Mouse (Mus musculus) heart, postnatal 0 days (tissue): ENCODE measurements at regions not wholly inside any gene's neighbourhood (a gene's known extent, or its start where the extent isn't known, plus 50 kb on each side); places are given as distances from the start of the nearest gene placed in this dataset.
A peak's percentile ranks its signal among the peaks of the same experiment; 100 is the strongest.

ENCODE experiments used
- ATAC-seq: fragments of 200-750 bp; cut with Nextera tagmentation; 2 replicates; pipeline ENCODE4 v1.8.0; 2017; ENCODE audit warnings: low read depth, moderate number of reproducible peaks, moderate library complexity; ENCODE audit not compliant: insufficient read depth
- DNase-seq: peaks from one replicate; pipeline ENCODE4 v3.0.0-alpha.2; 2016; ENCODE audit warnings: low spot score
- H3K27ac ChIP-seq: fragments of 300-500 bp; sonication (generic); 2 replicates; pipeline ENCODE4 v1.5.1; 2014; ENCODE audit warnings: low read depth, mild to moderate bottlenecking
- H3K27me3 ChIP-seq: fragments of 300-500 bp; sonication (generic); 2 replicates; pipeline ENCODE4 v1.6.1; 2014; ENCODE audit warnings: low read length, mixed read lengths; ENCODE audit not compliant: control insufficient read depth, insufficient read depth
- H3K36me3 ChIP-seq: fragments of 300-500 bp; sonication (generic); replicated peaks from 2 replicates; pipeline ENCODE4 v1.6.1; 2014; ENCODE audit warnings: low read length, mixed read lengths; ENCODE audit not compliant: control insufficient read depth, insufficient read depth
- H3K4me1 ChIP-seq: fragments of 300-500 bp; sonication (generic); 2 replicates; pipeline ENCODE4 v1.6.1; 2014; ENCODE audit warnings: antibody characterized with exemption; ENCODE audit not compliant: control insufficient read depth, insufficient read depth
- H3K4me2 ChIP-seq: fragments of 300-500 bp; sonication (generic); 2 replicates; pipeline ENCODE4 v1.6.1; 2014; ENCODE audit warnings: low read depth, mild to moderate bottlenecking, low read length, moderate library complexity
- H3K4me3 ChIP-seq: fragments of 300-500 bp; sonication (generic); 2 replicates; pipeline ENCODE4 v1.5.1; 2014; ENCODE audit warnings: low read depth, low read length
- H3K9ac ChIP-seq: fragments of 300-500 bp; sonication (generic); replicated peaks from 2 replicates; pipeline ENCODE4 v1.6.1; 2014; ENCODE audit warnings: low read depth, low read length, mixed read lengths
- H3K9me3 ChIP-seq: fragments of 300-500 bp; sonication (generic); replicated peaks from 2 replicates; pipeline ENCODE4 v1.6.1; 2016; ENCODE audit warnings: low read length; ENCODE audit not compliant: control insufficient read depth
- CTCF ChIP-seq: IDR thresholded peaks from 2 replicates; pipeline ENCODE4 v1.5.1; 2016; ENCODE audit warnings: antibody characterized with exemption, control low read depth, low read depth
- EP300 ChIP-seq: IDR thresholded peaks from 2 replicates; pipeline ENCODE4 v1.6.1; 2016; ENCODE audit warnings: antibody characterized with exemption, low read depth
- WGBS: fragments of 180-500 bp; shearing (Covaris S2); extraction: QIAGEN DNeasy Blood & Tissue Kit; methylation state at CpG from one replicate; pipeline ENCODE4 v1.1.7; 2014; 5-methylcytosine and 5-hydroxymethylcytosine counted together

GRCm38 (mm10) chr10:37473086-37473485 lies 334.4 kb upstream of the Marcks start:
- ATAC-seq (no peak), DNase-seq (no peak)
- no peak overlapping the region for H3K4me2 ChIP-seq
- H3K4me3 ChIP-seq, result no peak overlapping the region
- H3K27ac ChIP-seq, result no peak overlapping the region
- H3K4me1 ChIP-seq, result no peaks in the 10 kb centered on the region
- no peaks in the 10 kb centered on the region for H3K9me3 ChIP-seq
- no peak overlapping the region for H3K9ac ChIP-seq
- TF ChIP-seq EP300, result no peak
- TF ChIP-seq CTCF, result no peak
- no peaks in the 10 kb centered on the region for H3K36me3 ChIP-seq
- WGBS, result 85% methylated on average over 5 of the region's 5 CpGs
- H3K27me3 ChIP-seq, result no peaks in the 10 kb centered on the region

DNA sequence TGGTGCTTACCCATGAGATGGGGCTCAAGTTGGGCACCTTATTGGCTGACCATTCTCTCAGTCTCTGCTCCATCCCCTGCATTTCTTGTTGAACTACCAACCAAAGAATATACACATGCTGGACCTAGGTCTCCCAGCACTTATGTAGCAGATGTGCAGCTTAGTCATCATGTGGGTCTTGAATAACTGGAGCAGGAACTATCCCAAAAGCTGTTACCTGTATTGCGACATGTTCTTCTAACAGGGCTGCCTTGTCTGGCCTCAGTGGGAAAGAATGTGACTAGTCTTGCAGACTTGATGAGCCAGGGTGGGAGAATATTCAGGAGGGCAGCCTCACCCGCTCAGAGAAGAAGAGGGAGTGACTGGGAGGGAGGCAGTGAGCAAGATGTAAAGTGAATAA lies 318.7 kb upstream of the Marcks start:
- TF ChIP-seq CTCF (no peak), EP300 (no peak)
- no peak for DNase-seq
- Histone ChIP-seq H3K9me3 (no peaks in the 10 kb centered on the region), H3K4me1 (no peaks in the 10 kb centered on the region), H3K9ac (no peak overlapping the region), H3K36me3 (no peaks in the 10 kb centered on the region), H3K27me3 (no peaks in the 10 kb centered on the region), H3K4me2 (no peak overlapping the region), H3K4me3 (no peak overlapping the region), H3K27ac (no peak overlapping the region)
- 80% methylated on average over 2 of the region's 2 CpGs for WGBS
- ATAC-seq, result no peak

DNA sequence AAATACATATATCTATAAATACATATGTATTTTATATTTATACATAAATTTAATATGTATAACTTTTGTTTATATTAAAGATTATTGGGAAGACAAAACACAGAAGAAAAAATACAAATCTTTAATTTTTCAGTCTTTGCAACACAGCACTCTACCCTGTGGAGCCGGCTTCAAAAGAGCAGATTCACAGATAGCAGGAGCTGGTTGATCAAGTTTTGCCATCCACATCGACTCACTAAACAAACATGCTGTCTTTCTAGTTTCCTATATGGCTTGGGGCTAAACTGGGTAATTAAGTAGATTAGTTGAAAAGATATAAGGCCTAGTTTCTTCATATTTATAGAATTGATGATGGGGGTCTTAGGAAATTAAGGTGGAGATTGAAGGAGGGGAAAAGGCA lies 311.2 kb upstream of the Marcks start:
- 86% methylated on average over 2 of the region's 2 CpGs for WGBS
- H3K4me1 ChIP-seq, result no peaks in the 10 kb centered on the region

DNA sequence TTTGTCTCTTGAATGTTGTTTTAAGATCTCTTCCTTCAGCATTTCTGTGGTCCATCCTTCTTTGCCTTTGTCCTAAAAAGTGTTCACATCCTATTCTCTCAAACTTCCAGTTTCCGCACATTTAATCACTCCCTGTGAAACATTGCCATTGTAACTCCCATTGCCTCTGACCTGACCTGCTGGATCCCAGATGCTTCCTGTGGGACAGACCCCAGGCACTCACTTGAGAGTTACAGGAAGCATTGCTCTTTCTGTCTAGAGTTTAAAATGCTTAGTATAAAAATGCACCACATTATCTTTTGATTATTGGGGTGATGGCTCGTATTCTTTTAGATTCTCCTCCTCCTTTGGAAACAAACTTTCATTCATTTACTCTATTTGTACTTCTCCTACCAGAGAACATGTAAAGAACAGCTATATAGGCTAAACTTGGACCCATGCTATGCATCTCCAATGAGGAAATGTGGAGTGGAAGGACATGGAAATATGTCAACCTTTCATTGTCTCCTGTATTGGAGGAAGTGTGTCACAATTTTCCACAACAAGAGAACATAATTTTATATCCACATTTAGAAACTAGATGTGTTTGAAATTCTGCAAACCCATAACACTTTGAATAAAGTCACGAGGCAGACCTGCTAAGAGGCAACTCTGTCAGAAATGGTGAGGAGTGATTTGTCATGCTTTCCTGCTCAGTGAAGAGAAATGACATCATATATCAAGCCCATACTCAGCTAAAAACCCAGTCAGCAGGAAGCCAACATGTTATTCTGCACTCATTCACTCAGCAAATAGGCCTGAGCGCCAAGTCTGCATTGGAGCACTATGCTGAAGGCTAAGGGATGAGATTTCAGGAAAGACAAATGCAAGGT lies 308.8 kb upstream of the Marcks start:
- TF ChIP-seq EP300 (peak; percentile 90), CTCF (no peak)
- Histone ChIP-seq H3K4me3 (no peak overlapping the region), H3K9ac (no peak overlapping the region), H3K4me2 (no peak overlapping the region), H3K36me3 (no peaks in the 10 kb centered on the region), H3K27me3 (no peaks in the 10 kb centered on the region), H3K9me3 (no peaks in the 10 kb centered on the region), H3K4me1 (no peaks in the 10 kb centered on the region), H3K27ac (peak overlapping the region; percentile 41; the same call in 1 of the 2 replicates)
- DNase-seq, result peak; percentile 46
- ATAC-seq, result peak; percentile 75
- 54% methylated on average over 4 of the region's 4 CpGs for WGBS

More for the DNA sequence above, 311.2 kb upstream of the Marcks start:
- DNase-seq (no peak), ATAC-seq (no peak)
- H3K9ac ChIP-seq, result no peak overlapping the region
- no peaks in the 10 kb centered on the region for H3K36me3 ChIP-seq
- TF ChIP-seq CTCF (no peak), EP300 (no peak)
- no peak overlapping the region for H3K27ac ChIP-seq
- no peaks in the 10 kb centered on the region for H3K27me3 ChIP-seq
- H3K4me3 ChIP-seq, result no peak overlapping the region
- H3K9me3 ChIP-seq, result no peaks in the 10 kb centered on the region
- no peak overlapping the region for H3K4me2 ChIP-seq

DNA sequence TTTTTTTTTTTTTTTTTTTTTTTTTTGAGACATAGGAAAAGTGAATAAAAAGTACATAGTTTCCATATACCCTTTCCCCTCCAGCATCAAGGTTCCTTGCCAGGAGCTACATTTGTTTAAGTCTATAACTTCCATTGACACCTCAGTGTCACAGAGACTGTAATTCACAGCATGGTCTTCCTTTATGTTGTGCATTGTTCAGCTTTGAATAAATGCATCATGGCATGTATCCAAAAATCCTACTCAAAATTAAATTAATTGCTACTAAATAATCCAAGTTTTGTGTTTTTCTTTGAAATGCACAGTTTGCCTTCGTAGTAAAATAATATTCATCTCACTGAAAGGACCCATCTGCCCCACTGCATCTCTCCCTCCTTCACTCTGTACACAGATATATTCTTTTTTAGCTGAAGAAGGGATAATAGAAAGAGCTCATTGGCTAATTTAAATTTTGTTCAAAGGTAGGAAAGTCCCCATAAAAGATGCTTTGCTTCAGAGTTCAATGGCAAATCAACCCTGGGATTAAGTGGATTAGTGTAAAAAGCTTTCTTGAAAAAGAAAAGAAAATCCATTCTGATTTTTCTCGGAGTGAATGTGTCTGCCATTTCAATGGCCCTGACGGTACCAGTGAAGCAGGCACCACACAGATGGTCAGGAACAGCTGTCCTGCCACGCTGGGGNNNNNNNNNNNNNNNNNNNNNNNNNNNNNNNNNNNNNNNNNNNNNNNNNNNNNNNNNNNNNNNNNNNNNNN lies 301.3 kb upstream of the Marcks start:
- H3K4me1 ChIP-seq, result no peaks in the 10 kb centered on the region
- no peak overlapping the region for H3K27ac ChIP-seq
- no peak overlapping the region for H3K9ac ChIP-seq
- no peaks in the 10 kb centered on the region for H3K9me3 ChIP-seq
- H3K4me3 ChIP-seq, result no peak overlapping the region
- no peaks in the 10 kb centered on the region for H3K36me3 ChIP-seq
- H3K4me2 ChIP-seq, result no peak overlapping the region
- TF ChIP-seq EP300 (no peak), CTCF (no peak)
- no peaks in the 10 kb centered on the region for H3K27me3 ChIP-seq
- WGBS, result 77% methylated on average over 4 of the region's 4 CpGs
- DNase-seq (no peak), ATAC-seq (no peak)
